Mouse (Mus musculus) kidney, postnatal 0 days (tissue): ENCODE results near the gene Anapc11. TPM values are rescaled to one million over a fixed set of nuclear protein-coding genes. Genes with fewer than 3 reads are reported as not detected.

ENCODE experiments used
- ATAC-seq: fragments of 200-750 bp; cut with Nextera tagmentation; replicated peaks from 2 replicates; pipeline ENCODE4 v1.8.0; 2017; ENCODE audit warnings: low read depth, moderate number of reproducible peaks, moderate TSS enrichment, moderate library complexity; ENCODE audit not compliant: low FRiP score
- DNase-seq: peaks from one replicate; pipeline ENCODE4 v3.0.0-alpha.2; 2016; ENCODE audit warnings: low spot score
- H3K27ac ChIP-seq: fragments of 300-500 bp; sonication (generic); 2 replicates; pipeline ENCODE4 v1.5.1; 2014; ENCODE audit warnings: mild to moderate bottlenecking
- H3K27me3 ChIP-seq: fragments of 300-500 bp; sonication (generic); 2 replicates; pipeline ENCODE4 v1.6.1; 2014; ENCODE audit warnings: low read length, mixed read lengths; ENCODE audit not compliant: insufficient read depth
- H3K36me3 ChIP-seq: fragments of 300-500 bp; sonication (generic); 2 replicates; pipeline ENCODE4 v1.6.1; 2014; ENCODE audit warnings: low read length, mixed read lengths; ENCODE audit not compliant: insufficient read depth
- H3K4me1 ChIP-seq: fragments of 300-500 bp; sonication (generic); replicated peaks from 2 replicates; pipeline ENCODE4 v1.6.1; 2014; ENCODE audit warnings: antibody characterized with exemption, low read length, mixed read lengths; ENCODE audit not compliant: insufficient read depth
- H3K4me2 ChIP-seq: fragments of 300-500 bp; sonication (generic); 2 replicates; pipeline ENCODE4 v1.6.1; 2014; ENCODE audit warnings: mild to moderate bottlenecking, low read length, moderate library complexity, mixed read lengths
- H3K4me3 ChIP-seq: fragments of 300-500 bp; sonication (generic); replicated peaks from 2 replicates; pipeline ENCODE4 v1.5.1; 2014; ENCODE audit warnings: low read depth, low read length
- H3K9ac ChIP-seq: fragments of 300-500 bp; sonication (generic); 2 replicates; pipeline ENCODE4 v1.6.1; 2014; ENCODE audit warnings: low read depth, low read length
- H3K9me3 ChIP-seq: fragments of 300-500 bp; sonication (generic); replicated peaks from 2 replicates; pipeline ENCODE4 v1.6.1; 2016; ENCODE audit warnings: low read length, inconsistent platforms, mixed read lengths
- CTCF ChIP-seq: IDR thresholded peaks from 2 replicates; pipeline ENCODE4 v1.5.1; 2016; ENCODE audit warnings: antibody characterized with exemption, low read depth, mild to moderate bottlenecking, moderate library complexity
- WGBS: fragments of 180-500 bp; shearing (Covaris S2); extraction: QIAGEN DNeasy Blood & Tissue Kit; methylation state at CpG from one replicate; pipeline ENCODE4 v1.1.7; 2014; 5-methylcytosine and 5-hydroxymethylcytosine counted together
- microRNA-seq: library from miRNA; unstranded; fragments of <30 nt; microRNA quantifications from one replicate; pipeline ENCODE4, GENCODE M21; 2016
- polyA plus RNA-seq: library from polyadenylated mRNA; unstranded; fragments of >200 nt; fragmentation: Nextera tagmentation; extraction: Ambion mirVana; gene quantifications from 2 replicates; pipeline ENCODE4 v1.2.1, GENCODE M21; 2015

Anapc11 gene
- polyA plus RNA-seq, 1 experiment from 2014 or later, result 159 TPM

GRCm38 (mm10) chr11:120651872-120652271 is 53.7 kb downstream of the Anapc11 start:
- ATAC-seq, result no peak

GRCm38 (mm10) chr11:120654741-120655140 is 56.5 kb downstream of the Anapc11 start:
- no peak overlapping the region for H3K9ac ChIP-seq
- no peak overlapping the region for H3K27ac ChIP-seq
- ATAC-seq, result no peak
- H3K9me3 ChIP-seq, result no peaks in the 10 kb centered on the region
- WGBS, result 73% methylated on average over 3 of the region's 3 CpGs
- H3K4me2 ChIP-seq, result no peak overlapping the region
- no peak for TF ChIP-seq CTCF
- H3K4me1 ChIP-seq, result no peaks in the 10 kb centered on the region
- peaks cover 7% of the 10 kb centered on the region for H3K27me3 ChIP-seq
- DNase-seq, result no peak
- no peaks in the 10 kb centered on the region for H3K36me3 ChIP-seq
- H3K4me3 ChIP-seq, result no peak overlapping the region

More at GRCm38 (mm10) chr11:120651872-120652271, 53.7 kb downstream of the Anapc11 start:
- Histone ChIP-seq H3K4me3 (no peak overlapping the region), H3K36me3 (no peaks in the 10 kb centered on the region), H3K4me1 (peaks cover 5% of the 10 kb centered on the region), H3K27me3 (no peaks in the 10 kb centered on the region), H3K4me2 (no peak overlapping the region), H3K27ac (no peak overlapping the region), H3K9me3 (no peaks in the 10 kb centered on the region), H3K9ac (no peak overlapping the region)
- 85% methylated on average over 3 of the region's 3 CpGs for WGBS
- DNase-seq, result no peak
- TF ChIP-seq CTCF, result peak; percentile 42

- WGBS, result 91% methylated on average over 4 of the region's 4 CpGs
- no peak for TF ChIP-seq CTCF
- H3K27me3 ChIP-seq, result peaks cover 32% of the 10 kb centered on the region
Measured at GRCm38 (mm10) chr11:120657301-120657700, 59.1 kb downstream of the Anapc11 start.

More at GRCm38 (mm10) chr11:120657301-120657700, 59.1 kb downstream of the Anapc11 start:
- H3K9ac ChIP-seq, result no peak overlapping the region
- no peak overlapping the region for H3K27ac ChIP-seq
- DNase-seq, result no peak
- no peak overlapping the region for H3K4me3 ChIP-seq
- H3K36me3 ChIP-seq, result no peaks in the 10 kb centered on the region
- H3K4me2 ChIP-seq, result no peak overlapping the region
- no peak for ATAC-seq
- H3K4me1 ChIP-seq, result peaks cover 4% of the 10 kb centered on the region; the same call in 1 of the 2 replicates
- H3K9me3 ChIP-seq, result no peaks in the 10 kb centered on the region

Small RNAs within 50 kb of the gene (microRNA-seq; reads per million reads assigned to microRNA genes)
- gene Mir6936, result 0.80 reads per million

Other genes with a start within 250 kb of the Anapc11 start
- 2,251 and 2,404 TPM in 2 replicates for gene Actg1, start 249.9 kb upstream of the Anapc11 start, polyA plus RNA-seq
- 1.3 and 1.5 TPM in 2 replicates for gene Fscn2, start 236.9 kb upstream of the Anapc11 start, polyA plus RNA-seq
- gene Faap100, start 219.7 kb upstream of the Anapc11 start, polyA plus RNA-seq, result 21.9 and 26.6 TPM in 2 replicates
- 21.0 and 23.3 TPM in 2 replicates for gene Nploc4, start 160.7 kb upstream of the Anapc11 start, polyA plus RNA-seq
- gene Tspan10, start 155.8 kb upstream of the Anapc11 start, polyA plus RNA-seq, result not detected in 2 replicates
- 0.17 and 0.36 TPM in 2 replicates for gene Pde6g, start 144.9 kb upstream of the Anapc11 start, polyA plus RNA-seq
- gene Oxld1, start 140.4 kb upstream of the Anapc11 start, polyA plus RNA-seq, result 24.3 and 30.3 TPM in 2 replicates
- gene Ccdc137, start 140.3 kb upstream of the Anapc11 start, polyA plus RNA-seq, result 26.3 and 29.5 TPM in 2 replicates
- gene Arl16, start 130.8 kb upstream of the Anapc11 start, polyA plus RNA-seq, result 32.7 and 35.1 TPM in 2 replicates
- 218 and 224 TPM in 2 replicates for gene Mrpl12, start 113.8 kb upstream of the Anapc11 start, polyA plus RNA-seq
- 121 and 132 TPM in 2 replicates for gene Slc25a10, start 106.6 kb upstream of the Anapc11 start, polyA plus RNA-seq
- 6.6 and 7.0 TPM in 2 replicates for gene Gcgr, start 67.7 kb upstream of the Anapc11 start, polyA plus RNA-seq
- 218 and 227 TPM in 2 replicates for gene Mcrip1, start 48.7 kb upstream of the Anapc11 start, polyA plus RNA-seq
- gene Ppp1r27, start 47.3 kb upstream of the Anapc11 start, polyA plus RNA-seq, result 0.30 TPM in 1 of 2 replicates, not detected in the other
- gene P4hb, start 25.2 kb upstream of the Anapc11 start, polyA plus RNA-seq, result 635 and 676 TPM in 2 replicates
- 444 and 506 TPM in 2 replicates for gene Arhgdia, start 16.8 kb upstream of the Anapc11 start, polyA plus RNA-seq
- 341 and 361 TPM in 2 replicates for gene Alyref, start 56 bp upstream of the Anapc11 start, polyA plus RNA-seq
- gene Npb, start 10.1 kb downstream of the Anapc11 start, polyA plus RNA-seq, result 48.0 and 51.4 TPM in 2 replicates
- 116 and 118 TPM in 2 replicates for gene Pcyt2, start 19.5 kb downstream of the Anapc11 start, polyA plus RNA-seq
- gene Sirt7, start 26.8 kb downstream of the Anapc11 start, polyA plus RNA-seq, result 38.8 and 41.6 TPM in 2 replicates
- 26.5 and 27.4 TPM in 2 replicates for gene Mafg, start 35.2 kb downstream of the Anapc11 start, polyA plus RNA-seq
- 12.2 and 13.9 TPM in 2 replicates for gene Pycr1, start 45.3 kb downstream of the Anapc11 start, polyA plus RNA-seq
- gene Myadml2, start 49.7 kb downstream of the Anapc11 start, polyA plus RNA-seq, result 0.24 and 0.28 TPM in 2 replicates
- 5.3 and 7.4 TPM in 2 replicates for gene Notum, start 62.8 kb downstream of the Anapc11 start, polyA plus RNA-seq
- 122 TPM in 2 replicates for gene Aspscr1, start 74.6 kb downstream of the Anapc11 start, polyA plus RNA-seq
- 160 and 174 TPM in 2 replicates for gene Cenpx, start 115.3 kb downstream of the Anapc11 start, polyA plus RNA-seq
- gene Lrrc45, start 115.5 kb downstream of the Anapc11 start, polyA plus RNA-seq, result 31.3 and 33.5 TPM in 2 replicates
- gene Rac3, start 123.0 kb downstream of the Anapc11 start, polyA plus RNA-seq, result 23.4 and 23.7 TPM in 2 replicates
- gene Dcxr, start 128.9 kb downstream of the Anapc11 start, polyA plus RNA-seq, result 112 and 123 TPM in 2 replicates
- 1.8 and 3.6 TPM in 2 replicates for gene Cbr2, start 133.7 kb downstream of the Anapc11 start, polyA plus RNA-seq
- 2.6 and 4.5 TPM in 2 replicates for gene Hmga1b, start 164.4 kb downstream of the Anapc11 start, polyA plus RNA-seq
- 32.4 and 32.6 TPM in 2 replicates for gene Rfng, start 185.8 kb downstream of the Anapc11 start, polyA plus RNA-seq
- 158 and 170 TPM in 2 replicates for gene Gps1, start 185.9 kb downstream of the Anapc11 start, polyA plus RNA-seq
- 66.0 and 73.0 TPM in 2 replicates for gene Dus1l, start 198.0 kb downstream of the Anapc11 start, polyA plus RNA-seq
- 19.8 and 19.9 TPM in 2 replicates for gene Fasn, start 226.1 kb downstream of the Anapc11 start, polyA plus RNA-seq